Mouse (Mus musculus) lung, adult 18-20 months (tissue): ENCODE data around the gene Zfp512b.

Experiments used
- DNase-seq, 2 experiments: peaks; one replicate each; pipeline ENCODE4 v3.0.0; 2022; ENCODE audit warnings: mixed read lengths in 2 of 2

The Zfp512b gene

GRCm38 (mm10) chr2:181589011-181589731, 3.4 kb downstream of the Zfp512b start:
- DNase-seq = no peak

GRCm38 (mm10) chr2:181588229-181588780, 4.3 kb downstream of the Zfp512b start:
- no peak for DNase-seq

- no peak for DNase-seq
Observed at GRCm38 (mm10) chr2:181587796-181588195, 4.8 kb downstream of the Zfp512b start.

- no peak for DNase-seq
Observed at GRCm38 (mm10) chr2:181586124-181586523, 6.5 kb downstream of the Zfp512b start.

GRCm38 (mm10) chr2:181585506-181585905, 7.1 kb downstream of the Zfp512b start:
- no peak for DNase-seq

GRCm38 (mm10) chr2:181584411-181584942, 8.1 kb downstream of the Zfp512b start, which contains the start of gene Uckl1:
TSS of gene Uckl1 (minus strand) at chr2:181584892.
- no peak for DNase-seq

- no peak for DNase-seq
Observed at GRCm38 (mm10) chr2:181583460-181584257, 8.9 kb downstream of the Zfp512b start.

- no peak for DNase-seq
Observed at GRCm38 (mm10) chr2:181582939-181583338, 9.7 kb downstream of the Zfp512b start.

GRCm38 (mm10) chr2:181582358-181582757, 10.2 kb downstream of the Zfp512b start:
- DNase-seq = no peak

GRCm38 (mm10) chr2:181581402-181582120, 11.0 kb downstream of the Zfp512b start:
- peak; percentile 87 to 89 for DNase-seq

GRCm38 (mm10) chr2:181581016-181581401, 11.6 kb downstream of the Zfp512b start:
- DNase-seq = peak; percentile 84 to 87

GRCm38 (mm10) chr2:181580131-181580772, 12.4 kb downstream of the Zfp512b start:
- no peak for DNase-seq

- DNase-seq = no peak
Observed at GRCm38 (mm10) chr2:181579681-181580080, 12.9 kb downstream of the Zfp512b start.

GRCm38 (mm10) chr2:181578790-181579618, 13.6 kb downstream of the Zfp512b start:
- DNase-seq = no peak

- DNase-seq = no peak
Observed at GRCm38 (mm10) chr2:181577981-181578581, 14.5 kb downstream of the Zfp512b start.

GRCm38 (mm10) chr2:181577126-181577525, 15.5 kb downstream of the Zfp512b start:
- no peak for DNase-seq

- DNase-seq = no peak
Observed at GRCm38 (mm10) chr2:181576613-181577012, 16.0 kb downstream of the Zfp512b start.

- DNase-seq = no peak
Observed at GRCm38 (mm10) chr2:181574921-181575545, 17.6 kb downstream of the Zfp512b start.

GRCm38 (mm10) chr2:181573961-181574360, 18.6 kb downstream of the Zfp512b start:
- no peak for DNase-seq
